ENCODE assay signal across 8 mouse cellular contexts in the genomic region with DNA sequence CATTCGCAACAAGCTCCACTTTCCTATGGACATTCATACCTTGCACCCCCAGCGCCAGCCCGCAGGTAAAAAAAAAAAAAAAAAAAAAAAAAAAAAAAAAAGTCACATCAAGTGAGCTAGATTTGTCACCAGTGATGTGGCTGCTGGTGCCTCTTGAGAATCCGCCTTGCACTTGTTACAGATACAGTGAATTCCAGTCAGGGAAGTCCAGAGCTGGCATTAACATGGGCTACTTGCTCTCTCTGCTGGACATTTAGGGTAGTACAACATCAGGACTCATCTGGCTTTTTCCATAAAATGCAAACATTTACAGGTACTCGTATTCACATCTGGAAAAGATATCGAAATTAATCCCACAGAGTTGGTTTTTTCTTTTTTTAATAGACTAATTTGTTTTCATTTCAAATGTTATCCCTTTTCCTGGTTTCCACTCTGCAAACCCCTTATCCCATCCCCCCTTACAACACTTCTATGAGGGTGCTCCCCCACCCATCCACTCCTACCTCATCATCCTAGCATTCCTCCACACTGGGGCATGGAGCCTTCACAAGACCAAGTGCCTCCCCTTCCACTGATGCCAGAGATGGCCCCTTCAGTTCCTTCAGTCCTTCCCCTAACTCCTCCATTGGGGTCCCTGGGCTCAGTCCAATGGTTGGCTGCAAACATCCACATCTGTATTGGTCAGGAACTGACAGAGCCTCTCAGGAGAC. TPM values are rescaled to one million over a fixed set of nuclear protein-coding genes. Genes with fewer than 3 reads are reported as not detected.
A peak's percentile ranks its signal among the peaks of the same experiment; 100 is the strongest.
DNase-seq lines count a peak whose midpoint lies in the region; ATAC-seq and TF ChIP-seq lines count a peak whose summit lies in the region.

No protein-coding gene starts in this region.

- no peaks in the 10 kb centered on the region for H3K9me3 ChIP-seq in G1E (replicated peaks)
- no peaks in the 10 kb centered on the region for H3K9me3 ChIP-seq in heart, embryonic 15.5 days (replicated peaks)
- no peaks in the 10 kb centered on the region for H3K9me3 ChIP-seq in stomach, embryonic 15.5 days

- peak; percentile 34; the same call in 1 of the 2 replicates for ATAC-seq in G1E (ENCODE audit: extremely low read depth, insufficient number of reproducible peaks, low FRiP score, poor library complexity, severe bottlenecking)
- peak; percentile 66; the same call in 1 of the 2 replicates for ATAC-seq in heart, embryonic 15.5 days (replicated peaks; ENCODE audit: insufficient number of reproducible peaks, insufficient read depth, low FRiP score, low read depth)
- ATAC-seq in stomach, embryonic 15.5 days (ENCODE audit: insufficient read depth, low FRiP score, low read depth): peak; percentile 65

- no peak overlapping the region for H3K27ac ChIP-seq in heart, embryonic 15.5 days
- no peak overlapping the region for H3K27ac ChIP-seq in stomach, embryonic 15.5 days

- peak; percentile 46 for TF ChIP-seq CTCF in G1E (IDR thresholded peaks at IDR 0.05; ENCODE audit: low read depth, low read length)

- no peaks in the 10 kb centered on the region for H3K4me1 ChIP-seq in G1E (ENCODE audit: insufficient read depth, low read depth, low read length)
- H3K4me1 ChIP-seq in heart, embryonic 15.5 days (replicated peaks): peaks cover 11% of the 10 kb centered on the region
- H3K4me1 ChIP-seq in stomach, embryonic 15.5 days: no peaks in the 10 kb centered on the region

- no peak overlapping the region for H3K4me2 ChIP-seq in heart, embryonic 15.5 days
- no peak overlapping the region for H3K4me2 ChIP-seq in stomach, embryonic 15.5 days

- peak; percentile 49 to 88 for DNase-seq in adrenal gland, adult (ENCODE audit: inconsistent age in 2 of 2, low spot score in 1 of 2)
- no peak for DNase-seq in adrenal gland, postnatal 25 days
- DNase-seq in G1E (ENCODE audit: low spot score): peak; percentile 43
- DNase-seq in cerebellum, postnatal 36 days: peak; percentile 53 to 72
- peak; percentile 78 for DNase-seq in kidney, postnatal 14 days
- peak; percentile 88 for DNase-seq in lung, postnatal 36 days

- H3K9ac ChIP-seq in heart, embryonic 15.5 days: no peak overlapping the region
- no peak overlapping the region for H3K9ac ChIP-seq in stomach, embryonic 15.5 days

- peaks cover 24% of the 10 kb centered on the region for H3K27me3 ChIP-seq in G1E (ENCODE audit: insufficient read depth, low read length)
- no peaks in the 10 kb centered on the region for H3K27me3 ChIP-seq in heart, embryonic 15.5 days
- H3K27me3 ChIP-seq in stomach, embryonic 15.5 days (replicated peaks): no peaks in the 10 kb centered on the region

- H3K36me3 ChIP-seq in G1E (replicated peaks): no peaks in the 10 kb centered on the region
- peaks cover 34% of the 10 kb centered on the region for H3K36me3 ChIP-seq in heart, embryonic 15.5 days
- H3K36me3 ChIP-seq in stomach, embryonic 15.5 days: peaks cover 24% of the 10 kb centered on the region

- H3K4me3 ChIP-seq in G1E (ENCODE audit: low read depth, low read length): no peak overlapping the region
- H3K4me3 ChIP-seq in heart, embryonic 15.5 days: no peak overlapping the region
- H3K4me3 ChIP-seq in stomach, embryonic 15.5 days (replicated peaks): no peak overlapping the region

- 65% methylated on average over 6 of the region's 6 CpGs for WGBS in heart, embryonic 15.5 days
- WGBS in stomach, embryonic 15.5 days: 57% methylated on average over 6 of the region's 6 CpGs

RNA-seq across cellular contexts. Expression of a gene that starts 23.6 kb away (rescaled TPM):
- 4.7 and 5.2 TPM in 2 replicates for total RNA-seq in adrenal gland, postnatal 25 days (2021)
- total RNA-seq in G1E (2014; fragmentation: Nextera tagmentation) (not detected in 2 replicates), G1E (2017) (0.17 and 0.22 TPM in 2 replicates)
- polyA plus RNA-seq in G1E (2012): not detected in 2 replicates
- 3.8 and 4.8 TPM in 2 replicates for polyA plus RNA-seq in heart, embryonic 15.5 days (2015; fragmentation: Nextera tagmentation; extraction: Ambion mirVana)
- polyA plus RNA-seq in stomach, embryonic 15.5 days (2015; fragmentation: Nextera tagmentation; extraction: Ambion mirVana): 6.3 and 6.5 TPM in 2 replicates

RNA-seq across cellular contexts. Expression of a gene that starts 36.5 kb away (rescaled TPM):
- 13.6 and 20.7 TPM in 2 replicates for total RNA-seq in adrenal gland, postnatal 25 days (2021)
- total RNA-seq in G1E (2014; fragmentation: Nextera tagmentation) (not detected in 2 replicates), G1E (2017) (0.58 and 0.76 TPM in 2 replicates)
- polyA plus RNA-seq in G1E (2012): 0.05 TPM in 1 of 2 replicates, not detected in the other
- 34.8 and 41.5 TPM in 2 replicates for polyA plus RNA-seq in heart, embryonic 15.5 days (2015; fragmentation: Nextera tagmentation; extraction: Ambion mirVana)
- 39.0 and 42.4 TPM in 2 replicates for polyA plus RNA-seq in stomach, embryonic 15.5 days (2015; fragmentation: Nextera tagmentation; extraction: Ambion mirVana)

RNA-seq across cellular contexts. Expression of a gene that starts 45.6 kb away (rescaled TPM):
- 45.1 and 49.3 TPM in 2 replicates for total RNA-seq in adrenal gland, postnatal 25 days (2021)
- total RNA-seq in G1E (2014; fragmentation: Nextera tagmentation): 120 and 153 TPM in 2 replicates
- 81.2 and 97.6 TPM in 2 replicates for total RNA-seq in G1E (2017)
- 3.0 and 3.8 TPM in 2 replicates for polyA plus RNA-seq in G1E (2012)
- polyA plus RNA-seq in heart, embryonic 15.5 days (2015; fragmentation: Nextera tagmentation; extraction: Ambion mirVana): 59.9 and 65.8 TPM in 2 replicates
- polyA plus RNA-seq in stomach, embryonic 15.5 days (2015; fragmentation: Nextera tagmentation; extraction: Ambion mirVana): 80.7 and 81.9 TPM in 2 replicates

Comparison
In these comparisons a context has a peak if more than half of its experiments do, and no peak if none do; other contexts are left out.
1. RNA of a gene that starts 36.5 kb away (polyA plus RNA-seq): 39.0 to 42.4 TPM in stomach, embryonic 15.5 days and 34.8 to 41.5 TPM in heart, embryonic 15.5 days; 0.05 TPM in G1E; every median in the first group is over 10 times any median in the second.
2. RNA of a gene that starts 45.6 kb away (polyA plus RNA-seq): 80.7 to 81.9 TPM in stomach, embryonic 15.5 days and 59.9 to 65.8 TPM in heart, embryonic 15.5 days; 3.0 to 3.8 TPM in G1E; every median in the first group is over 10 times any median in the second.
3. Peak in every context shown above with its lines, with median percentiles within 50 percentile points of each other: ATAC-seq.